Mouse (Mus musculus) c-Kit-positive CD71-positive TER-119-positive erythroid progenitor cells, embryonic 14.5 days (primary cell): Measurements from ENCODE around the gene Ccdc167.
A peak's percentile ranks its signal among the peaks of the same experiment; 100 is the strongest.

Experiments
- DNase-seq: peaks from one replicate; pipeline ENCODE4 v3.0.0-alpha.2; 2013; ENCODE audit warnings: low spot score

The Ccdc167 gene

GRCm38 (mm10) chr17:29716732-29717445 lies at the start of gene Ccdc167:
Gene Ccdc167, minus strand, starts transcription at chr17:29717044.
- DNase-seq: peak; percentile 98

- no peak for DNase-seq
Observed at GRCm38 (mm10) chr17:29765380-29765779, 48.5 kb upstream of the Ccdc167 start.

- DNase-seq: peak; percentile 52
Observed at GRCm38 (mm10) chr17:29762551-29762950, 45.7 kb upstream of the Ccdc167 start.

GRCm38 (mm10) chr17:29761938-29762337 lies 45.1 kb upstream of the Ccdc167 start:
- peak; percentile 20 for DNase-seq

GRCm38 (mm10) chr17:29760404-29761375 lies 43.8 kb upstream of the Ccdc167 start:
- DNase-seq: no peak

- no peak for DNase-seq
Observed at GRCm38 (mm10) chr17:29759963-29760362, 43.1 kb upstream of the Ccdc167 start.

GRCm38 (mm10) chr17:29756381-29756780 lies 39.5 kb upstream of the Ccdc167 start:
- DNase-seq: no peak

- DNase-seq: no peak
Observed at GRCm38 (mm10) chr17:29754510-29754909, 37.7 kb upstream of the Ccdc167 start.

- no peak for DNase-seq
Observed at GRCm38 (mm10) chr17:29747466-29747865, 30.6 kb upstream of the Ccdc167 start.

- no peak for DNase-seq
Observed at GRCm38 (mm10) chr17:29737849-29738804, 21.3 kb upstream of the Ccdc167 start.

GRCm38 (mm10) chr17:29736448-29737014 lies 19.7 kb upstream of the Ccdc167 start:
- no peak for DNase-seq

- DNase-seq: no peak
Observed at GRCm38 (mm10) chr17:29732522-29732921, 15.7 kb upstream of the Ccdc167 start.

- DNase-seq: no peak
Observed at GRCm38 (mm10) chr17:29731953-29732325, 15.1 kb upstream of the Ccdc167 start.

- DNase-seq: no peak
Observed at GRCm38 (mm10) chr17:29731266-29731952, 14.6 kb upstream of the Ccdc167 start.

- DNase-seq: no peak
Observed at GRCm38 (mm10) chr17:29730510-29731265, 13.8 kb upstream of the Ccdc167 start.

- no peak for DNase-seq
Observed at GRCm38 (mm10) chr17:29728082-29728481, 11.2 kb upstream of the Ccdc167 start.

GRCm38 (mm10) chr17:29725027-29725620 lies 8.3 kb upstream of the Ccdc167 start:
- no peak for DNase-seq

GRCm38 (mm10) chr17:29724610-29725009 lies 7.8 kb upstream of the Ccdc167 start:
- no peak for DNase-seq

- DNase-seq: no peak
Observed at GRCm38 (mm10) chr17:29720755-29721365, 4.0 kb upstream of the Ccdc167 start.
